Mouse (Mus musculus) B cell, adult 67 days (primary cell): ENCODE data around the gene Gpr21. TPM values are rescaled to one million over a fixed set of nuclear protein-coding genes. Genes with fewer than 3 reads are reported as not detected.

Source experiments
- total RNA-seq, 2 experiments: library from RNA; stranded (reverse); gene quantifications; 4 replicates each; pipeline ENCODE4 v1.2.4; 2023

The Gpr21 gene
- 1 to 10 TPM; 3.4 to 3.8 TPM for total RNA-seq

GRCm38 (mm10) chr2:37516030-37516710 lies at the start of gene Gpr21:
Gene Gpr21, plus strand, starts transcription at chr2:37516332.

Other genes starting within 250 kb of the Gpr21 start
- not detected for gene Olfr368, start 189.8 kb upstream of the Gpr21 start, total RNA-seq
- 10 to 100 TPM; 37.5 to 44.1 TPM for gene Pdcl, start 157.0 kb upstream of the Gpr21 start, total RNA-seq
- gene Rc3h2, start 93.4 kb upstream of the Gpr21 start, total RNA-seq: 10 to 100 TPM; 71.5 to 73.7 TPM
- gene Zbtb26, start 73.2 kb upstream of the Gpr21 start, total RNA-seq: 1 to 10 TPM; 5.5 to 6.7 TPM
- gene Zbtb6, start 73.2 kb upstream of the Gpr21 start, total RNA-seq: 10 to 100 TPM; 18.9 to 19.8 TPM
- 10 to 100 TPM; 45.5 to 50.2 TPM for gene Rabgap1, start 73.1 kb upstream of the Gpr21 start, total RNA-seq
- 100 to 1,000 TPM; 169 to 179 TPM for gene Strbp, start 187.5 kb downstream of the Gpr21 start, total RNA-seq